Mouse (Mus musculus) hindbrain, embryonic 15.5 days (tissue): ENCODE data around the gene Primpol. TPM values are rescaled to one million over a fixed set of nuclear protein-coding genes. Genes with fewer than 3 reads are reported as not detected.

Experiments
- ATAC-seq: fragments of 200-750 bp; cut with Nextera tagmentation; 2 replicates; pipeline ENCODE4 v1.8.0; 2017; ENCODE audit warnings: low read depth, moderate number of reproducible peaks, moderate TSS enrichment; ENCODE audit not compliant: low FRiP score
- H3K27ac ChIP-seq: fragments of 300-500 bp; sonication (generic); replicated peaks from 2 replicates; pipeline ENCODE4 v1.5.1; 2015; ENCODE audit warnings: mild to moderate bottlenecking, inconsistent platforms
- H3K27me3 ChIP-seq: fragments of 300-500 bp; sonication (generic); 2 replicates; pipeline ENCODE4 v1.6.1; 2015; ENCODE audit warnings: control low read depth, inconsistent platforms
- H3K36me3 ChIP-seq: fragments of 300-500 bp; sonication (generic); 2 replicates; pipeline ENCODE4 v1.6.1; 2015; ENCODE audit warnings: control low read depth, inconsistent platforms
- H3K4me1 ChIP-seq: fragments of 300-500 bp; sonication (generic); replicated peaks from 2 replicates; pipeline ENCODE4 v1.6.1; 2015; ENCODE audit warnings: control low read depth, inconsistent platforms
- H3K4me2 ChIP-seq: fragments of 300-500 bp; sonication (generic); 2 replicates; pipeline ENCODE4 v1.6.1; 2015; ENCODE audit warnings: moderate library complexity, mild to moderate bottlenecking, inconsistent platforms
- H3K4me3 ChIP-seq: fragments of 300-500 bp; sonication (generic); 2 replicates; pipeline ENCODE4 v1.5.1; 2015; ENCODE audit warnings: mild to moderate bottlenecking, inconsistent platforms
- H3K9ac ChIP-seq: fragments of 300-500 bp; sonication (generic); 2 replicates; pipeline ENCODE4 v1.6.1; 2015; ENCODE audit warnings: inconsistent platforms
- H3K9me3 ChIP-seq: fragments of 300-500 bp; sonication (generic); 2 replicates; pipeline ENCODE4 v1.6.1; 2016; ENCODE audit warnings: control low read depth, inconsistent platforms
- WGBS: fragments of 180-500 bp; shearing (Covaris S2); methylation state at CpG from one replicate; pipeline ENCODE4 v1.1.7; 2015; 5-methylcytosine and 5-hydroxymethylcytosine counted together
- polyA plus RNA-seq: library from polyadenylated mRNA; unstranded; fragments of >200 nt; fragmentation: Nextera tagmentation; extraction: Ambion mirVana; gene quantifications from 2 replicates; pipeline ENCODE4 v1.2.1, GENCODE M21; 2015

Gene Primpol
- polyA plus RNA-seq, 1 experiment from 2014 or later, result 7.4 TPM

GRCm38 (mm10) chr8:46625166-46625565 lies 8.2 kb upstream of the Primpol start:
- peaks cover 13% of the 10 kb centered on the region for H3K4me1 ChIP-seq
- H3K9me3 ChIP-seq, result no peaks in the 10 kb centered on the region
- H3K27ac ChIP-seq, result no peak overlapping the region
- 75% methylated on average over 1 of the region's 1 CpGs for WGBS
- H3K4me2 ChIP-seq, result no peak overlapping the region
- no peak for ATAC-seq
- H3K27me3 ChIP-seq, result no peaks in the 10 kb centered on the region
- peaks cover under 1% of the 10 kb centered on the region; the same call in 1 of the 2 replicates for H3K36me3 ChIP-seq
- H3K4me3 ChIP-seq, result no peak overlapping the region
- no peak overlapping the region for H3K9ac ChIP-seq

- H3K27me3 ChIP-seq, result no peaks in the 10 kb centered on the region
- H3K4me2 ChIP-seq, result no peak overlapping the region
- no peaks in the 10 kb centered on the region for H3K36me3 ChIP-seq
- ATAC-seq, result no peak
- no peaks in the 10 kb centered on the region for H3K9me3 ChIP-seq
- H3K4me1 ChIP-seq, result peaks cover 30% of the 10 kb centered on the region
- WGBS, result 76% methylated on average over 9 of the region's 9 CpGs
- H3K27ac ChIP-seq, result no peak overlapping the region
- H3K9ac ChIP-seq, result no peak overlapping the region
- H3K4me3 ChIP-seq, result no peak overlapping the region
These were observed 5.6 kb upstream of the Primpol start for GRCm38 (mm10) chr8:46622446-46623270.

- Histone ChIP-seq H3K4me3 (peak overlapping the region; percentile 79), H3K9me3 (no peaks in the 10 kb centered on the region), H3K27ac (peak overlapping the region; percentile 94; the same call in 1 of the 2 replicates), H3K9ac (peak overlapping the region; percentile 88), H3K4me1 (peaks cover 23% of the 10 kb centered on the region), H3K27me3 (no peaks in the 10 kb centered on the region), H3K36me3 (no peaks in the 10 kb centered on the region), H3K4me2 (peak overlapping the region; percentile 80)
- WGBS, result under 1% methylated on average over 10 of the region's 10 CpGs
- ATAC-seq, result no peak
These were observed 1.8 kb upstream of the Primpol start for GRCm38 (mm10) chr8:46618639-46619320.

- WGBS, result under 1% methylated on average over 38 of the region's 38 CpGs
- ATAC-seq, result peak; percentile 67
These were observed 943 bp upstream of the Primpol start for GRCm38 (mm10) chr8:46617690-46618620.

GRCm38 (mm10) chr8:46615936-46616335 lies 1.1 kb downstream of the Primpol start:
- Histone ChIP-seq H3K9me3 (no peaks in the 10 kb centered on the region), H3K9ac (no peak overlapping the region), H3K36me3 (no peaks in the 10 kb centered on the region), H3K4me2 (no peak overlapping the region), H3K4me1 (peaks cover 19% of the 10 kb centered on the region), H3K4me3 (no peak overlapping the region), H3K27ac (no peak overlapping the region), H3K27me3 (no peaks in the 10 kb centered on the region)
- WGBS, result 90% methylated on average over 8 of the region's 8 CpGs
- no peak for ATAC-seq

More at GRCm38 (mm10) chr8:46617690-46618620, 943 bp upstream of the Primpol start:
- Histone ChIP-seq H3K27ac (peak overlapping the region; percentile 94), H3K4me3 (peak overlapping the region; percentile 79), H3K36me3 (no peaks in the 10 kb centered on the region), H3K4me1 (peaks cover 23% of the 10 kb centered on the region), H3K9me3 (no peaks in the 10 kb centered on the region), H3K4me2 (peak overlapping the region; percentile 80), H3K27me3 (no peaks in the 10 kb centered on the region), H3K9ac (peak overlapping the region; percentile 88)

GRCm38 (mm10) chr8:46613377-46613776 lies 3.6 kb downstream of the Primpol start:
- Histone ChIP-seq H3K4me2 (no peak overlapping the region), H3K9ac (no peak overlapping the region)

GRCm38 (mm10) chr8:46612913-46613312 lies 4.1 kb downstream of the Primpol start:
- no peak for ATAC-seq
- Histone ChIP-seq H3K27ac (no peak overlapping the region), H3K9me3 (no peaks in the 10 kb centered on the region), H3K9ac (no peak overlapping the region), H3K36me3 (no peaks in the 10 kb centered on the region), H3K4me1 (no peaks in the 10 kb centered on the region), H3K4me2 (no peak overlapping the region), H3K27me3 (no peaks in the 10 kb centered on the region), H3K4me3 (no peak overlapping the region)
- WGBS, result 87% methylated on average over 4 of the region's 4 CpGs

More at GRCm38 (mm10) chr8:46613377-46613776, 3.6 kb downstream of the Primpol start:
- H3K4me3 ChIP-seq, result no peak overlapping the region
- H3K27me3 ChIP-seq, result no peaks in the 10 kb centered on the region
- 77% methylated on average over 4 of the region's 4 CpGs for WGBS
- no peak overlapping the region for H3K27ac ChIP-seq
- no peak for ATAC-seq
- no peaks in the 10 kb centered on the region for H3K9me3 ChIP-seq
- H3K4me1 ChIP-seq, result no peaks in the 10 kb centered on the region
- no peaks in the 10 kb centered on the region for H3K36me3 ChIP-seq

GRCm38 (mm10) chr8:46611557-46611956 lies 5.5 kb downstream of the Primpol start:
- no peaks in the 10 kb centered on the region for H3K4me1 ChIP-seq
- no peak for ATAC-seq
- H3K9me3 ChIP-seq, result no peaks in the 10 kb centered on the region
- no peaks in the 10 kb centered on the region for H3K27me3 ChIP-seq
- H3K36me3 ChIP-seq, result no peaks in the 10 kb centered on the region
- H3K4me2 ChIP-seq, result no peak overlapping the region
- no peak overlapping the region for H3K4me3 ChIP-seq
- WGBS, result 94% methylated on average over 8 of the region's 8 CpGs
- no peak overlapping the region for H3K9ac ChIP-seq
- H3K27ac ChIP-seq, result no peak overlapping the region

- Histone ChIP-seq H3K4me1 (no peaks in the 10 kb centered on the region), H3K27me3 (no peaks in the 10 kb centered on the region), H3K9me3 (no peaks in the 10 kb centered on the region), H3K36me3 (0 out of 2 replicates have a peak, but pooled peaks cover 4% of the 10 kb centered on the region), H3K9ac (no peak overlapping the region), H3K27ac (no peak overlapping the region), H3K4me2 (no peak overlapping the region), H3K4me3 (no peak overlapping the region)
- WGBS, result 92% methylated on average over 1 of the region's 1 CpGs
- ATAC-seq, result no peak
These were observed 10.1 kb downstream of the Primpol start for GRCm38 (mm10) chr8:46606930-46607329.

- 92% methylated on average over 5 of the region's 5 CpGs for WGBS
- Histone ChIP-seq H3K9ac (no peak overlapping the region), H3K36me3 (0 out of 2 replicates have a peak, but pooled peaks cover 4% of the 10 kb centered on the region), H3K4me3 (no peak overlapping the region), H3K9me3 (no peaks in the 10 kb centered on the region), H3K27me3 (no peaks in the 10 kb centered on the region), H3K4me1 (no peaks in the 10 kb centered on the region), H3K4me2 (no peak overlapping the region), H3K27ac (no peak overlapping the region)
- no peak for ATAC-seq
These were observed 13.4 kb downstream of the Primpol start for GRCm38 (mm10) chr8:46603587-46603986.

- H3K4me3 ChIP-seq, result no peak overlapping the region
- H3K4me2 ChIP-seq, result no peak overlapping the region
- no peak overlapping the region for H3K27ac ChIP-seq
- ATAC-seq, result no peak
- no peaks in the 10 kb centered on the region for H3K9me3 ChIP-seq
- no peaks in the 10 kb centered on the region for H3K27me3 ChIP-seq
- no peak overlapping the region for H3K9ac ChIP-seq
- 0 out of 2 replicates have a peak, but pooled peaks cover 4% of the 10 kb centered on the region for H3K36me3 ChIP-seq
- no peaks in the 10 kb centered on the region for H3K4me1 ChIP-seq
- 69% methylated on average over 10 of the region's 10 CpGs for WGBS
These were observed 15.9 kb downstream of the Primpol start for GRCm38 (mm10) chr8:46600959-46601707.
